Mouse (Mus musculus) kidney, postnatal 0 days (tissue): ENCODE data around the gene Pde2a. TPM values are rescaled to one million over a fixed set of nuclear protein-coding genes. Genes with fewer than 3 reads are reported as not detected.

Source experiments
- ATAC-seq: fragments of 200-750 bp; cut with Nextera tagmentation; replicated peaks from 2 replicates; pipeline ENCODE4 v1.8.0; 2017; ENCODE audit warnings: low read depth, moderate number of reproducible peaks, moderate TSS enrichment, moderate library complexity; ENCODE audit not compliant: low FRiP score
- DNase-seq: peaks from one replicate; pipeline ENCODE4 v3.0.0-alpha.2; 2016; ENCODE audit warnings: low spot score
- H3K27ac ChIP-seq: fragments of 300-500 bp; sonication (generic); 2 replicates; pipeline ENCODE4 v1.5.1; 2014; ENCODE audit warnings: mild to moderate bottlenecking
- H3K27me3 ChIP-seq: fragments of 300-500 bp; sonication (generic); 2 replicates; pipeline ENCODE4 v1.6.1; 2014; ENCODE audit warnings: low read length, mixed read lengths; ENCODE audit not compliant: insufficient read depth
- H3K36me3 ChIP-seq: fragments of 300-500 bp; sonication (generic); 2 replicates; pipeline ENCODE4 v1.6.1; 2014; ENCODE audit warnings: low read length, mixed read lengths; ENCODE audit not compliant: insufficient read depth
- H3K4me1 ChIP-seq: fragments of 300-500 bp; sonication (generic); replicated peaks from 2 replicates; pipeline ENCODE4 v1.6.1; 2014; ENCODE audit warnings: antibody characterized with exemption, low read length, mixed read lengths; ENCODE audit not compliant: insufficient read depth
- H3K4me2 ChIP-seq: fragments of 300-500 bp; sonication (generic); 2 replicates; pipeline ENCODE4 v1.6.1; 2014; ENCODE audit warnings: mild to moderate bottlenecking, low read length, moderate library complexity, mixed read lengths
- H3K4me3 ChIP-seq: fragments of 300-500 bp; sonication (generic); replicated peaks from 2 replicates; pipeline ENCODE4 v1.5.1; 2014; ENCODE audit warnings: low read depth, low read length
- H3K9ac ChIP-seq: fragments of 300-500 bp; sonication (generic); 2 replicates; pipeline ENCODE4 v1.6.1; 2014; ENCODE audit warnings: low read depth, low read length
- H3K9me3 ChIP-seq: fragments of 300-500 bp; sonication (generic); replicated peaks from 2 replicates; pipeline ENCODE4 v1.6.1; 2016; ENCODE audit warnings: low read length, inconsistent platforms, mixed read lengths
- CTCF ChIP-seq: IDR thresholded peaks from 2 replicates; pipeline ENCODE4 v1.5.1; 2016; ENCODE audit warnings: antibody characterized with exemption, low read depth, mild to moderate bottlenecking, moderate library complexity
- WGBS: fragments of 180-500 bp; shearing (Covaris S2); extraction: QIAGEN DNeasy Blood & Tissue Kit; methylation state at CpG from one replicate; pipeline ENCODE4 v1.1.7; 2014; 5-methylcytosine and 5-hydroxymethylcytosine counted together
- polyA plus RNA-seq: library from polyadenylated mRNA; unstranded; fragments of >200 nt; fragmentation: Nextera tagmentation; extraction: Ambion mirVana; gene quantifications from 2 replicates; pipeline ENCODE4 v1.2.1, GENCODE M21; 2015

Pde2a gene
- polyA plus RNA-seq = 21.0 and 22.1 TPM in 2 replicates

GRCm38 (mm10) chr7:101421529-101421928 is at the start of gene Pde2a:
TSS of gene Pde2a (plus strand) at chr7:101421691.
- no peaks in the 10 kb centered on the region for H3K4me1 ChIP-seq
- no peak within 1 kb of the TSS for H3K4me2 ChIP-seq
- H3K36me3 ChIP-seq = no peaks in the 10 kb centered on the region
- H3K27me3 ChIP-seq = no peaks in the 10 kb centered on the region
- 15% methylated on average over 6 of the region's 6 CpGs for WGBS
- no peak for TF ChIP-seq CTCF
- no peak within 1 kb of the TSS for H3K9ac ChIP-seq
- H3K9me3 ChIP-seq = no peaks in the 10 kb centered on the region
- DNase-seq = no peak
- no peak within 1 kb of the TSS for H3K27ac ChIP-seq
- ATAC-seq = no peak
- no peak within 1 kb of the TSS for H3K4me3 ChIP-seq

DNA sequence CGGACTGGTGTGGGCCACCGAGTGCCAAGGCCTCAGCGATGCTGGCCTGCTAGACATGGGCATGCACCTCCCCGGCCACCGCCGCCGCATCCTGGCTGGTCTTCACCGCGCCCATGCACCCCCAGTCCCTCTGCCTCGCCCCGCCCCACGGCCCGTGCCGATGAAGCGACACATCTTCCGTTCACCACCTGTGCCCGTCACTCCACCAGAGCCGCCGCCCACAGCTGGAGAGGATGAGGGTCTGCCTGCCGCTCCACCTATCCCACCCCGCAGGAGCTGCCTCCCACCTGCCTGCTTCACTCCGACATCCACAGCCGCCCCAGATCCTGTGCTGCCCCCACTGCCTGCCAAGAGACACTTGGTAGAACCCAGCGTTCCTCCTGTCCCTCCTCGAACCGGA is 48.4 kb upstream of the Pde2a start:
- Histone ChIP-seq H3K4me3 (no peak overlapping the region), H3K9me3 (no peaks in the 10 kb centered on the region), H3K27ac (no peak overlapping the region), H3K36me3 (no peaks in the 10 kb centered on the region), H3K4me1 (peaks cover 7% of the 10 kb centered on the region), H3K27me3 (no peaks in the 10 kb centered on the region), H3K9ac (no peak overlapping the region), H3K4me2 (no peak overlapping the region)
- TF ChIP-seq CTCF = no peak
- WGBS = 84% methylated on average over 26 of the region's 26 CpGs
- DNase-seq (no peak), ATAC-seq (no peak)

- Histone ChIP-seq H3K36me3 (no peaks in the 10 kb centered on the region), H3K27ac (no peak overlapping the region), H3K4me3 (no peak overlapping the region), H3K9ac (no peak overlapping the region), H3K4me1 (peaks cover 12% of the 10 kb centered on the region), H3K9me3 (no peaks in the 10 kb centered on the region), H3K27me3 (no peaks in the 10 kb centered on the region), H3K4me2 (no peak overlapping the region)
- peak; percentile 93 for TF ChIP-seq CTCF
- DNase-seq (peak; percentile 89), ATAC-seq (no peak)
Observed at GRCm38 (mm10) chr7:101374155-101374554, 47.3 kb upstream of the Pde2a start.

GRCm38 (mm10) chr7:101376701-101377340 is 44.7 kb upstream of the Pde2a start:
- Histone ChIP-seq H3K9me3 (no peaks in the 10 kb centered on the region), H3K36me3 (no peaks in the 10 kb centered on the region), H3K4me2 (no peak overlapping the region), H3K4me3 (no peak overlapping the region), H3K9ac (peak overlapping the region; percentile 59; the same call in 1 of the 2 replicates), H3K4me1 (peaks cover 21% of the 10 kb centered on the region), H3K27me3 (no peaks in the 10 kb centered on the region), H3K27ac (peak overlapping the region; percentile 75; the same call in 1 of the 2 replicates)
- ATAC-seq (no peak), DNase-seq (no peak)
- TF ChIP-seq CTCF = no peak
- 45% methylated on average over 10 of the region's 10 CpGs for WGBS

DNA sequence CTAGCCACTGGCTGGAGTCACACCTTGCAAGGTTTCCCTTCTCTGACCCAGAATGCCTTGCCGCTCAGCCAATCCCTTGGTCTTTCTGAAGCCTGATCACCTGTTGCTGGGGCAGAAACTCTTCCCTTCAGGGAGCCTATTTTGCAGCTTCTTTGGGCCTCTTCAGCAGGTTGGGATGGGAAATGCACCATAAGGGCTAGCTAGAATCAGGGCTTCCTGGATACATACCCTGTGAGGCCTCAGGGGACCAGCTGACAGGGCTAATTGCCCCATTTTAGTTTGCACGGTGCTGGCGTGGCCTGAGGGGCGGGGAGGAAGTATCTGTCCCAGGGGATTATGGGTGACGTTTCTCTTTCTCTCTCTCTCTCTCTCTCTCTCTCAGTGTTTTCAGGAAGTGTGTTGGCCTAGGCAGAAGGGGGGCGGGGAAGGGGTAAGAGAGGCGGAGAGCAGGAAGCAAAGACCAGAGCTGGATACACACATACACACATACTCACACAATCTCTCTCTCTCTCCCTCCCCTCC is 43.7 kb upstream of the Pde2a start:
- Histone ChIP-seq H3K4me2 (peak overlapping the region; percentile 60), H3K4me1 (peaks cover 27% of the 10 kb centered on the region), H3K27ac (peak overlapping the region; percentile 75), H3K9me3 (no peaks in the 10 kb centered on the region), H3K4me3 (0 out of 2 replicates have a peak overlapping the region, but pooled peaks have one; percentile 24), H3K27me3 (no peaks in the 10 kb centered on the region), H3K9ac (peak overlapping the region; percentile 59; the same call in 1 of the 2 replicates), H3K36me3 (no peaks in the 10 kb centered on the region)
- ATAC-seq (peak; percentile 80), DNase-seq (peak; percentile 92)
- WGBS = 19% methylated on average over 7 of the region's 7 CpGs
- TF ChIP-seq CTCF = no peak

- Histone ChIP-seq H3K4me3 (0 out of 2 replicates have a peak overlapping the region, but pooled peaks have one; percentile 24), H3K27me3 (no peaks in the 10 kb centered on the region), H3K9me3 (no peaks in the 10 kb centered on the region), H3K27ac (peak overlapping the region; percentile 75), H3K4me1 (peaks cover 27% of the 10 kb centered on the region), H3K9ac (peak overlapping the region; percentile 59), H3K4me2 (peak overlapping the region; percentile 60), H3K36me3 (no peaks in the 10 kb centered on the region)
- WGBS = 45% methylated on average over 3 of the region's 3 CpGs
- DNase-seq = no peak
- no peak for TF ChIP-seq CTCF
- ATAC-seq = 0 out of 2 replicates have a peak, but pooled peaks have one; percentile 0
Observed at GRCm38 (mm10) chr7:101378285-101378684, 43.2 kb upstream of the Pde2a start.
